Mouse (Mus musculus) midbrain, embryonic 11.5 days (tissue): ENCODE measurements around the gene Gpsm2. TPM values are rescaled to one million over a fixed set of nuclear protein-coding genes. Genes with fewer than 3 reads are reported as not detected.

Experiments
- ATAC-seq: fragments of 200-750 bp; cut with Nextera tagmentation; 2 replicates; pipeline ENCODE4 v1.8.0; 2017; ENCODE audit warnings: moderate TSS enrichment, moderate library complexity; ENCODE audit not compliant: low FRiP score
- DNase-seq: peaks from one replicate; pipeline ENCODE4 v3.0.0; 2015; ENCODE audit warnings: low spot score; ENCODE audit errors: missing footprints
- H3K27ac ChIP-seq: fragments of 300-500 bp; sonication (generic); 2 replicates; pipeline ENCODE4 v1.5.1; 2014; ENCODE audit warnings: low read depth, low read length
- H3K27me3 ChIP-seq: fragments of 300-500 bp; sonication (generic); 2 replicates; pipeline ENCODE4 v1.6.1; 2014; ENCODE audit warnings: mild to moderate bottlenecking, low read length, moderate library complexity, mixed read lengths; ENCODE audit not compliant: control insufficient read depth, insufficient read depth
- H3K36me3 ChIP-seq: fragments of 300-500 bp; sonication (generic); 2 replicates; pipeline ENCODE4 v1.6.1; 2014; ENCODE audit warnings: mild to moderate bottlenecking, low read length, moderate library complexity, mixed read lengths; ENCODE audit not compliant: control insufficient read depth, insufficient read depth
- H3K4me1 ChIP-seq: fragments of 300-500 bp; sonication (generic); 2 replicates; pipeline ENCODE4 v1.6.1; 2014; ENCODE audit warnings: low read length; ENCODE audit not compliant: control insufficient read depth, insufficient read depth
- H3K4me2 ChIP-seq: fragments of 300-500 bp; sonication (generic); 2 replicates; pipeline ENCODE4 v1.6.1; 2014; ENCODE audit warnings: mild to moderate bottlenecking, moderate library complexity
- H3K4me3 ChIP-seq: fragments of 300-500 bp; sonication (generic); 2 replicates; pipeline ENCODE4 v1.5.1; 2014; ENCODE audit warnings: low read depth, low read length
- H3K9ac ChIP-seq: fragments of 300-500 bp; sonication (generic); 2 replicates; pipeline ENCODE4 v1.6.1; 2014; ENCODE audit warnings: low read length
- H3K9me3 ChIP-seq: fragments of 300-500 bp; sonication (generic); 2 replicates; pipeline ENCODE4 v1.6.1; 2016; ENCODE audit warnings: low read length; ENCODE audit not compliant: control insufficient read depth
- WGBS: fragments of 180-500 bp; shearing (Covaris S2); extraction: QIAGEN DNeasy Blood & Tissue Kit; methylation state at CpG from one replicate; pipeline ENCODE4 v1.1.7; 2014; 5-methylcytosine and 5-hydroxymethylcytosine counted together
- polyA plus RNA-seq: library from polyadenylated mRNA; unstranded; fragments of >200 nt; fragmentation: Nextera tagmentation; extraction: Ambion mirVana; gene quantifications from 2 replicates; pipeline ENCODE4 v1.2.1, GENCODE M21; 2014

Gene Gpsm2
- polyA plus RNA-seq, 1 experiment from 2014 or later, result 119 TPM

DNA sequence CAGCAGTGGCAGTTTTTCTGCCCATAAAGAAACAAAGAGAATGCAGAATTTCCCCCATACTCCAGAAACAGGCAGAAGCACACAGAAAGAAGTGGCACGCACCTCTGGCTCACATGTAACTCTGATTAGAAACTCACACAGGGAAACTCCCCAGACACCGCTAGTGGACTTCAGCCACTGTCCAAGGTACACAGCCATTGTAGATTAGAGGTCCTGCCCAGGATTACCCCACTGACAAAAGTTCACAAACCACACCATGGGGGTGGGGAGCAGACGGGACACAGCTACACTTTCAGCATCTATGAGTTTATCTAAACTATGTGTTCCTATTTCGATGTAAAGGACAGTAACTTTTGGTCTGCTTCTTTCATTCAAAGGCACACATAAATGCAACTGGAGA, 7.3 kb downstream of the Gpsm2 start:
- 92% methylated on average over 4 of the region's 4 CpGs for WGBS

GRCm38 (mm10) chr3:108713065-108713675, 8.9 kb downstream of the Gpsm2 start:
- peak; percentile 86 for DNase-seq

More for the DNA sequence above, 7.3 kb downstream of the Gpsm2 start:
- no peaks in the 10 kb centered on the region for H3K27me3 ChIP-seq
- ATAC-seq, result no peak
- H3K9me3 ChIP-seq, result no peaks in the 10 kb centered on the region
- no peak overlapping the region for H3K27ac ChIP-seq
- H3K4me2 ChIP-seq, result no peak overlapping the region
- H3K4me3 ChIP-seq, result no peak overlapping the region
- no peaks in the 10 kb centered on the region for H3K36me3 ChIP-seq
- H3K4me1 ChIP-seq, result peaks cover 7% of the 10 kb centered on the region
- no peak overlapping the region for H3K9ac ChIP-seq
- no peak for DNase-seq

DNA sequence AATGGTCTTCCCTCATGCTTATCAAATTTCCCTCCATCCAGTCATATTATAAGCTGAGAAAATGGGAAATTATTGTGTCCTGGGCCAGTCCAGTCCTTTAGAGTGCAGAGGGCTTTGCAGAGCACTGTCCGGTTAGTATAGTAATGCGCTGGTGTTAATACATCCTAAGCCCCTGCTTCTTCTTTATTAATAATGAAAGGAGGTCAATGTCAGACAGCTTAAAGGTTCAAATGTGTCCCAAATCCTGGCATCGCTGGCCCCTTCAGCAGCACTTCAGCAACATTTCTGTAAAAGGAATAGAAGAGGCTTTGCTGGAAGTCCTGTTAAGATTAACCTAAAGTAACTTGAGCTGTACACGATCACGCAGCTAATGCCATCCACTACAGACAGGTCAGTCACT, 10.8 kb downstream of the Gpsm2 start:
- H3K27ac ChIP-seq, result no peak overlapping the region
- H3K4me3 ChIP-seq, result no peak overlapping the region
- H3K36me3 ChIP-seq, result no peaks in the 10 kb centered on the region; the same call in 1 of the 2 replicates
- H3K9ac ChIP-seq, result no peak overlapping the region
- peaks cover 6% of the 10 kb centered on the region for H3K4me1 ChIP-seq
- no peaks in the 10 kb centered on the region for H3K9me3 ChIP-seq
- ATAC-seq (no peak), DNase-seq (peak; percentile 72)
- 86% methylated on average over 5 of the region's 5 CpGs for WGBS
- no peaks in the 10 kb centered on the region for H3K27me3 ChIP-seq
- no peak overlapping the region for H3K4me2 ChIP-seq

More at GRCm38 (mm10) chr3:108713065-108713675, 8.9 kb downstream of the Gpsm2 start:
- H3K36me3 ChIP-seq, result no peaks in the 10 kb centered on the region
- no peak overlapping the region for H3K4me2 ChIP-seq
- H3K4me1 ChIP-seq, result peaks cover 6% of the 10 kb centered on the region
- H3K27ac ChIP-seq, result no peak overlapping the region
- H3K9me3 ChIP-seq, result no peaks in the 10 kb centered on the region
- no peak overlapping the region for H3K9ac ChIP-seq
- no peak for ATAC-seq
- no peaks in the 10 kb centered on the region for H3K27me3 ChIP-seq
- no peak overlapping the region for H3K4me3 ChIP-seq
- WGBS, result 54% methylated on average over 3 of the region's 3 CpGs

DNA sequence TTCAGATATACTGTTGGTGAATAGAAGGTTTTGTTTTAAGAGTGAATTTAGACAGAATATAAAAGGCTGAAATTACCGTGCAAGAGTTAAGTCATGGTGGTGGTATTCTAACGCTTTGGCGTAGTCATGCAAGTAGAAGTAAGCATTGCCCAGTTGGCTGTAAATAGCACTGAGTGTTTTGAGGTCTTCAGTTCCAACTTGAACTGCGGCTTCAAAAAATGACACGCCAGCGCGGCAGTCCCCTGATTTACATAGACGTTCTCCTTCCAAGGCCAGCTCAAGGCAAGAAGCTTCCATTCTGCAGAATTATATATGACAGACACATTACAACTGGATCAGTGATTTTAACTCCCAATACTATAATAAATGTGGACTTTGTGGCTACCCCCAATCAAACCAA, 19.3 kb downstream of the Gpsm2 start:
- H3K9me3 ChIP-seq, result no peaks in the 10 kb centered on the region
- 94% methylated on average over 8 of the region's 8 CpGs for WGBS
- no peak overlapping the region for H3K4me3 ChIP-seq
- no peaks in the 10 kb centered on the region for H3K27me3 ChIP-seq
- H3K36me3 ChIP-seq, result peaks cover 5% of the 10 kb centered on the region; the same call in 1 of the 2 replicates
- ATAC-seq, result no peak
- H3K27ac ChIP-seq, result no peak overlapping the region
- H3K4me1 ChIP-seq, result no peaks in the 10 kb centered on the region
- no peak overlapping the region for H3K4me2 ChIP-seq
- H3K9ac ChIP-seq, result no peak overlapping the region
- peak; percentile 12 for DNase-seq

DNA sequence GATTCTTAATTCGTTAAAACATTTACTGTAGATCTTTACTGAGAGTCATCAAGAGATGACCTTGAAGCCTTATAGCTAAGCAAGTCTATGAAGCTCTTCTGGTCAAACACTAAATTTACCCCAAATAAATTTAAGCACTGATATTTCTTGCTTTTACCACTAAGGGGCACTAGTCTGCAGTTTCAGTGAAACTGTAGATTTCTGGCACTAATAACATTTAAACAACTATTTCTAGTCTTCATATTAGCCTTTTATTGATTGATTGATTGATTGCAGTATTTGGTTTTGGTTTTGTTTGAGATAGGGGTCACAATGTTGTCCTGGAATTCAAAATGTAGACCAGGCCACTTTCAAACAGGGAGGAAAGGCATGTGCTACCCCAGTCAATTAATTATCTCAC, 20.9 kb downstream of the Gpsm2 start:
- Histone ChIP-seq H3K27ac (no peak overlapping the region), H3K36me3 (peaks cover 17% of the 10 kb centered on the region; the same call in 1 of the 2 replicates), H3K9me3 (no peaks in the 10 kb centered on the region), H3K27me3 (no peaks in the 10 kb centered on the region), H3K4me2 (no peak overlapping the region), H3K4me1 (no peaks in the 10 kb centered on the region), H3K9ac (no peak overlapping the region), H3K4me3 (no peak overlapping the region)
- DNase-seq (peak; percentile 79), ATAC-seq (no peak)
- WGBS, result 85% methylated on average over 1 of the region's 1 CpGs

DNA sequence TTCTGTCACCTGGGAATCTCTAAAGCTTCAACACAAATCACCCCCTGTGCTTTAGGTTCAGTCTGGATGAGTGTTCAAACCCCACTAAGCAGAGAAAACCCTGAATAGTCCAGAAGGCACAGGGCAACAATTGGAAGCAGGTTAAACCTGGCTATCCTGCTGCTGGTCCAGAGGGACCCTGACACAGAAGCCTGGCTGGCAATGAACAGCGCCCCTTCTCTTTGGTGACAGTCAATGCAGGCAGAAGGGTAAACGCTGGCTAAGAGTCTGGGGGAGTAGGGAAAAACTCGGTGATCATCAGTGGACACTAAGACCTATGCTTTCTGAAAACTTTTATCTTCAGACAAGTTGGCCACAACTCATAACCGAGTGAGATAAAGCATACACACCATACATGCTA, 22.3 kb downstream of the Gpsm2 start:
- DNase-seq (peak; percentile 62), ATAC-seq (no peak)
- no peak overlapping the region for H3K27ac ChIP-seq
- H3K9me3 ChIP-seq, result no peaks in the 10 kb centered on the region
- 94% methylated on average over 4 of the region's 4 CpGs for WGBS
- H3K27me3 ChIP-seq, result no peaks in the 10 kb centered on the region
- H3K4me2 ChIP-seq, result no peak overlapping the region
- H3K4me1 ChIP-seq, result no peaks in the 10 kb centered on the region
- H3K4me3 ChIP-seq, result no peak overlapping the region
- peaks cover 21% of the 10 kb centered on the region; the same call in 1 of the 2 replicates for H3K36me3 ChIP-seq
- no peak overlapping the region for H3K9ac ChIP-seq

- no peak overlapping the region for H3K4me3 ChIP-seq
- no peaks in the 10 kb centered on the region for H3K9me3 ChIP-seq
- no peak for ATAC-seq
- H3K36me3 ChIP-seq, result peaks cover 21% of the 10 kb centered on the region; the same call in 1 of the 2 replicates
- 94% methylated on average over 8 of the region's 8 CpGs for WGBS
- no peak overlapping the region for H3K27ac ChIP-seq
- DNase-seq, result peak; percentile 80
- H3K9ac ChIP-seq, result no peak overlapping the region
- H3K4me2 ChIP-seq, result no peak overlapping the region
- H3K4me1 ChIP-seq, result no peaks in the 10 kb centered on the region
- H3K27me3 ChIP-seq, result no peaks in the 10 kb centered on the region
Measured at GRCm38 (mm10) chr3:108698662-108699061, 23.4 kb downstream of the Gpsm2 start.

DNA sequence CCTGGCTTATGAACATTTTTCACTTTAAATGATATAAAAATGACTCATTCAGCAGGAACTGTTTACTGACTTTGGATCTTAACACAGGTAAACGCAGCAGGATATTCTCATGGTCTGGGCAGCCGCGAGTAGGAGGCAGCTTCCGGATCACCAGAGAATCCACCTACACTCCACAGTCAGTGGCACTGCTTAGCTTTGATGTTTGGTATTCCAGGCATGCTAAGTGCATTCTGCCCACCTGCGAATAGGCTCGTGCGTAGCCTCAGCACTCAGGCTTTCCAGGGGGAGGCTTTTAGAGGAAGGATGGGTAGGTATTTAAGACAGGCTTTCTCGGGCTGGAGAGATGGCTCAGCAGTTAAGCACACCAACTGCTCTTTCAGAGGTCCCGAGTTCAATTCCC, 27.8 kb downstream of the Gpsm2 start:
- ATAC-seq (no peak), DNase-seq (peak; percentile 75)
- H3K9me3 ChIP-seq, result no peaks in the 10 kb centered on the region
- no peaks in the 10 kb centered on the region for H3K4me1 ChIP-seq
- H3K36me3 ChIP-seq, result peaks cover 17% of the 10 kb centered on the region; the same call in 1 of the 2 replicates
- H3K4me2 ChIP-seq, result no peak overlapping the region
- H3K4me3 ChIP-seq, result no peak overlapping the region
- 93% methylated on average over 9 of the region's 9 CpGs for WGBS
- H3K9ac ChIP-seq, result no peak overlapping the region
- H3K27ac ChIP-seq, result no peak overlapping the region
- H3K27me3 ChIP-seq, result no peaks in the 10 kb centered on the region

- Histone ChIP-seq H3K36me3 (peaks cover 9% of the 10 kb centered on the region), H3K4me2 (no peak overlapping the region), H3K27ac (no peak overlapping the region), H3K9ac (no peak overlapping the region), H3K4me1 (no peaks in the 10 kb centered on the region), H3K4me3 (no peak overlapping the region), H3K27me3 (no peaks in the 10 kb centered on the region), H3K9me3 (no peaks in the 10 kb centered on the region)
- ATAC-seq (no peak), DNase-seq (no peak)
- 86% methylated on average over 4 of the region's 4 CpGs for WGBS
Measured at GRCm38 (mm10) chr3:108689979-108690378, 32.1 kb downstream of the Gpsm2 start.
